Mouse (Mus musculus) lung, postnatal 4 days (tissue): ENCODE measurements around the gene Gm10638.

Experiments used
- DNase-seq, 2 experiments: peaks; one replicate each; pipeline ENCODE4 v3.0.0; 2021

Gene Gm10638

GRCm38 (mm10) chr8:86745221-86745934 is at the start of gene Gm10638, which contains the start of gene Siah1a:
Gm10638 (plus strand) TSS chr8:86745699.
Siah1a (minus strand) TSS chr8:86745934.
- peak; percentile 77 to 80 for DNase-seq

GRCm38 (mm10) chr8:86695703-86696102 is 49.8 kb upstream of the Gm10638 start:
- no peak for DNase-seq

GRCm38 (mm10) chr8:86698811-86699421 is 46.6 kb upstream of the Gm10638 start:
- DNase-seq: no peak

- DNase-seq: no peak
Measured at GRCm38 (mm10) chr8:86699471-86699870, 46.0 kb upstream of the Gm10638 start.

- DNase-seq: no peak
Measured at GRCm38 (mm10) chr8:86702453-86702852, 43.0 kb upstream of the Gm10638 start.

- DNase-seq: no peak
Measured at GRCm38 (mm10) chr8:86705317-86705716, 40.2 kb upstream of the Gm10638 start.

GRCm38 (mm10) chr8:86706756-86707155 is 38.7 kb upstream of the Gm10638 start:
- no peak for DNase-seq

GRCm38 (mm10) chr8:86707873-86708272 is 37.6 kb upstream of the Gm10638 start:
- no peak for DNase-seq

- DNase-seq: no peak
Measured at GRCm38 (mm10) chr8:86712594-86712993, 32.9 kb upstream of the Gm10638 start.

GRCm38 (mm10) chr8:86713407-86714188 is 31.9 kb upstream of the Gm10638 start:
- DNase-seq: no peak

- DNase-seq: no peak
Measured at GRCm38 (mm10) chr8:86718332-86718994, 27.0 kb upstream of the Gm10638 start.

GRCm38 (mm10) chr8:86719368-86719767 is 26.1 kb upstream of the Gm10638 start:
- no peak for DNase-seq

GRCm38 (mm10) chr8:86720756-86721459 is 24.6 kb upstream of the Gm10638 start:
- DNase-seq: no peak

GRCm38 (mm10) chr8:86721490-86721889 is 24.0 kb upstream of the Gm10638 start:
- DNase-seq: no peak

GRCm38 (mm10) chr8:86726959-86727358 is 18.5 kb upstream of the Gm10638 start:
- no peak for DNase-seq

GRCm38 (mm10) chr8:86728224-86728950 is 17.1 kb upstream of the Gm10638 start:
- peak; percentile 39 to 58 for DNase-seq

- DNase-seq: no peak
Measured at GRCm38 (mm10) chr8:86730303-86730702, 15.2 kb upstream of the Gm10638 start.

- no peak for DNase-seq
Measured at GRCm38 (mm10) chr8:86730860-86731259, 14.6 kb upstream of the Gm10638 start.

GRCm38 (mm10) chr8:86734171-86734570 is 11.3 kb upstream of the Gm10638 start:
- no peak for DNase-seq

GRCm38 (mm10) chr8:86734954-86735353 is 10.5 kb upstream of the Gm10638 start:
- no peak for DNase-seq

- no peak for DNase-seq
Measured at GRCm38 (mm10) chr8:86735446-86736111, 9.9 kb upstream of the Gm10638 start.
